Mouse (Mus musculus): ENCODE data around the gene Aldh9a1.
A peak's percentile ranks its signal among the peaks of the same experiment; 100 is the strongest.
"Not testable (repeated sequence)": the region's sequence is repeated elsewhere in the genome, so short reads cannot be mapped to it uniquely, and the experiment has no call there.

Aldh9a1 gene

DNA sequence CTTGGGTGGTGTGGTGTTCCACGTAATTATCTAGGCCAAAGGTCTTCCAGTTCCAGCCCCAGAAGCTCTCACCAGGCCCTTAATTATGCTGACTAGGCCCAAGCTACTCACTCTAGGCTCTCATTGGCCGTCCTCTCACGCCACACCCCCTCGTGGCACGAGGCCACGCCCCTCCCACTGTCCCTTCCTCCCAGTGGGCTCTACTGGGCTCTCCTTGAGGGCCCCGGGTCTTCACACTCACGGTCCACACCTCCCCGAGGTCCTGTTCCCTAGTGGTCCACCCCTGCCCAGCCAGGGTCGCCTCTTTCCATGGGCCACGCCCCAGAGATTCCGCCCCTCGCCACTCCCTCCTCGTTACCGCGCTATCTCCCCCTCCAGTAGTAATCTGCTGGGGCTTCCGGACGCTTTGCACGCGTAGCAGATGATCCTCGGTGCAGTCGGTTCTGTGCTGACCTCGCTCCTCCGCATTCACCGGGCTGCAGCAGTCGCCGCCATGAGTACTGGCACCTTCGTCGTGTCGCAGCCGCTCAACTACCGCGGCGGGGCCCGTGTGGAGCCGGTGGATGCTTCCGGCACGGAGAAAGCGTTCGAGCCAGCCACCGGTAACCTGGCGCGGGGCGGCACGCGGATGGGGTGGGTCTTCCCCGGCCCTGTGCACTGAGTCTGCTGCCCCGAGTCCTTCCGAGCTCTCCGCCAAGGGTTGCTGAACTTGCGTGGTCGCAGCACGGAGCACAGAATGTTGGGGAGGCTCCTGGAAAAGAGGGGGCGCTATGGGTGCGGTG, at the start of gene Aldh9a1:
Gene Aldh9a1 (plus strand): TSS at position 177 of the 782 bp plus-strand sequence.
- DNase-seq (ENCODE audit: low spot score in 2 of 2): peak; percentile 75 to 83

DNA sequence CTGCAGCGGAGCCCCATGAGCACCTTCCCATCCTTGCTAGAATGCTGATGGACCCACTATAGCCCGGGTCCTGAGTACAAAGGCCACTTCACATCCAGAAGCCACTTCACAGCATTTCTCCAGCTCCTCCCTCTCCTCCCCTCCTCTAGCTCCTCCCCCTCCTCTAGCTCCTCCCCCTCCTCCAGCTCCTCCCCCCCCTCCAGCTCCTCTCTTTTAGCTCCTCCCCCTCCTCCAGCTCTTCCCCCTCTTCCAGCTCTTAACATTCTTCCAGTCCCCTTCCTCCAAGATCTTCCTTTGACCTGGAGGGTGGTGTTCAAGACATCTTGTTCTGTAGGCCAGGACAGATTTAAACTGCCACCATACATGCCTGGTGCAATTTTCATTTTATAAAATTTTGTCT, 49.7 kb upstream of the Aldh9a1 start:
- no peak for DNase-seq (ENCODE audit: low spot score in 2 of 2)

DNA sequence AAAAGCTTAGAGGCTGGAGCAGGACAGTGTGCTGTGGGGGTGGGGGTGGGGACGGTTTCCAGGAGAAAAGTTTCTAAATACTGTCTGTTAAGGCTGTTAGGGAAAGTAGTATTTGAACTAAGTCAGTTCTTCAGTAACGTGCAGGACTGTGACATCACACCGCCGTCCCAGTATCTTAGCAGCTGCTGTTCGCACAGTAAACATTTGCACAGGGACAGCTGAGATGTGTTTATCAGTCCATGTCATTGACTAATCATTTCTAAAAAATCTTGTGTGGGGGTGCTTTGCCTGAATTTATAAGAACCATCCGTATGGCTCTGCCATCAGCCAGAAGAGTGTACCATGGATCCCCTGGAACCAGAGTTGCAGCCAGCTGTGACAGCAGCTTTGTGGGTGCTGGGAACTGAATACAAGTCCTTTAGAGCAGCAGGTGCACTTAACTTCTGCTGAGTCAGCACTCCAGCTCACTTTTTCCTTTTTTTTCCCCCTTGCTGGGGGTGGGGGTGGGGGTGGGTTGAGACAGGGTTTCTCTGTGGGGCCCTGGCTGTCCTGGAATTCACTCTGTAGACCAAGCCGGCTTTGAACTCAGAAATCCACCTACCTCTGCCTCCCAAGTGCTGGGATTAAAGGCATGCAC, 44.2 kb upstream of the Aldh9a1 start:
- DNase-seq (ENCODE audit: low spot score in 2 of 2): no peak

DNA sequence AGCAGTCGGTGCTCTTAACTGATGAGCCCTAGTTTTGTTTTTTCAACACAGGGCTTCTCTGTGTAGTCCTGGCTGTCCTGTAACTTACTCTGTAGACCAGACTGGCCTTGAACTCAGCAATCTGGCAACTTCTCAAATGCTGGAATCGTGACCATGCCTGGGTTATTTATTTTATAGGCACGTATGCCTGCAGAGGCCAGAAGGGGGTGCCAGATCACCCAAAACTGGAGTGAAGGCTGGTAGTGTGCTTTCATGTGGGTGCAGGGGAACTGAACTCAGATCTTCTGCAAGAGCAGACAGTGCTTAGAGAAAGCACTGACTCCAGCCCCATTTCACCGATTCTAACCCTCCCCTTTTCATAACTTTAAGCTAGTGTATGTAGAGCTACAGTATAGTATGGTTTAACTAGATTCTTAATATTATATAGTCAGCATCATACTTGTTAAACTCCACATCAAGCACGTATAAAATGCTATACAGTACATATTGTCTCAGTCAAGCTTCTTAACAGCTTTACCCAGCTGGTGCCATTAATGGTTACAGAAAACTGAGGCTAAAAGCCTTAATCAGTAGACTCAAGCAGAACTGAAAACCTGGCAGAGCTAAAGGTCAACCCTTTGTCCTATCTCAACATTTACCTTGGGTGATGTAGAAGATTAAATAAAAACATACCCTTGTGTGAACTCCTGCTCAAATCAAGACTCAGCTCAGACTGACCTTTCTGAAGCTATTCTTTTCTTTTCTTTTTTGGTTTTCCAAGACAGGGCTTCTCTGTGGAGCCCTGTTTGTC, 43.1 kb upstream of the Aldh9a1 start:
- DNase-seq (ENCODE audit: low spot score in 2 of 2): peak; percentile 56 to 63

DNA sequence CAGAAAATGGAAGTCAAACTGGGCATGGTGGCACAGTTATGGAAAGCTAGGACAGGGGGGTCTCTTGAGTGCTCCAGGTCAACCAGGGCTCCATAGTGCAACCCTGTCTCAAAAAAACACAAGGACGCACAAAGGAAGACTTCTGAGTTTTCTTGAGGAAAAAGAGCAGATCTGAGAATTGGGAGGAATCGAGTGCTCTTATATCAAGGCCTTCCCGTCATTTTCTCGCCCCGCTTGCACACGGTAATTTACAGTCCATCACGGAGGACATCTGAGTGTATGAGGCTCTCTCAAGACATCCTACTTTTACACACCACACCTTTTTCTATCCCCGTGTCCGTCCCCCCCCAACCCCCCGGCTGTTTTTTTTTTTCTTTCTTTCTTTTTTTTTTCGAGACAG, 42.1 kb upstream of the Aldh9a1 start:
- DNase-seq (ENCODE audit: low spot score in 2 of 2): no peak

DNA sequence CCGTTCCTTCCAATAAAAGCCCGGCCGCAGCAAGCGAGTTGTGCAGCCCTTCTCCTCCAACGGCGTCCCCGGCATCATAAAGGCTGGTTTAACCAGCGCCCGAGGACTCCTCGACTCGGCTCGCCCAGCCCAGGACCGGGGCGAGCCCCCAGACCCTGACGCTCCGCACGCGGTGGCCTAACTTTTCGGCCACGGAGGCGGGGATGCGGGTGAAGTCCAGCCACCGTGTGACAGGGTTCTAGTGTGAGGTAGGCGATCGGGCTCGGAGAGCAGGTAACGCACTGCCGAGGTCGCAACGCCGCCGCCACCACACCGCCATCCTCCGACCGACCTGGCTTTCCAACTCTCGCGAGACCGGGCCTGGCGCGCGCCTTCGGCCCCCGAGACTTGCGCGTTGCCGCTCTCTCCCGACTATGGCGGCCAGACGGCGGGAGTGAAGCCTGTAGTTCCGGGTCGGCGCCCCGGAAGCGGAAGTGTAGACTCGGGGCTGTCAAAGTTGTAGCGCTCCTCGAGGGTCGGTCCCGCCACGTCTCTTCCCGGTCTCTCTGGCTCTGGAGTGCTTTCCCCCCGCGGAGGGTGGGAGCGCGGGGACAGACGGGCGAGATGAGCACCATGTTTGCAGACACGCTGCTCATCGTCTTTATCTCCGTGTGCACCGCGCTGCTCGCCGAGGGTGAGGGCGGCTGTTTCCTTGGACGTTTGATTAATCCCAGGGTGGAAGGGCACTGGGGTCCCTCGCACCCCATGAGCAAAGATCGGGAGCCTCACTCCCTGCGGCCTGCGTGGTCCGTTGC, 41.3 kb upstream of the Aldh9a1 start, which contains the start of gene Tmco1:
Gene Tmco1 (plus strand): TSS at position 118 of the 794 bp plus-strand sequence.
- DNase-seq (ENCODE audit: low spot score in 2 of 2): peak; percentile 96 to 98

DNA sequence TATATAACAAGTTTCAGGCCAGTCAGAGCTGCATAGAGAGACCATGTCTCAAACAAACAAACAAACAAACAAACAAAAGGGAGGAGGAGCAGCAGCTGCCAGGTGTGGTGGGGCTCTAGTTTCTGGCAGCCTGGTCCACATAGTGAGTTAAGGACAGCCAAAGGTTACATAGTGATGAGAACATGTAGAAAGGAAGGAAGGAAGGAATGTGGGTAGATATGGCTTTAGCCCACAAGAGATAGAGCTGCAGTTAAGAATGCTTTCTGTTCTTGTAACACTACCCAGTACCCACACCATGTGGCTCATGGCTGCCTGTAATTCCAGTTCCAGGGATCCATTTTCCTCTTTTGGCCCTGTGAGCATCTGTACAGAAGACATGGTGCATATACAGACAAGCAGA, 37.4 kb upstream of the Aldh9a1 start:
- no peak for DNase-seq (ENCODE audit: low spot score in 2 of 2)

DNA sequence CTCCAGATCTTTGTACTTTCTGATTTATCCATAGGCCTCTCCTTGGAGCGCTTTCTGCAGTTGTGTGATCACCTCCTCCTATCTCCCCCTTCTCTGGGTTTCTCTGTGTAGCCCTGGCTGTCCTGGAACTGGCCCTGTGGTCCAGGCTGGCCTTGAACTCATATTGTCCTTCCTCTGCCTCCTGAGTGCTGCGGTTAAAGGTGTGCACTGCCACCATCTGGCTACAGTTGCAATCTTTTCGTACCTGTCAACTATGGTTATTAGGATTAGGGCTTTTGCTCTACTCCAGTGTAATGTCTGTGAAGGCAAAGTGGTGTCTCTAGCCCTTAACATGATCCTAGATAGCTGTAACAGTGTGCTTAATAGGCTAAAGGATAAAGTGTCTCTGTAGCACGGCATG, 36.6 kb upstream of the Aldh9a1 start:
- DNase-seq (ENCODE audit: low spot score in 2 of 2): no peak

DNA sequence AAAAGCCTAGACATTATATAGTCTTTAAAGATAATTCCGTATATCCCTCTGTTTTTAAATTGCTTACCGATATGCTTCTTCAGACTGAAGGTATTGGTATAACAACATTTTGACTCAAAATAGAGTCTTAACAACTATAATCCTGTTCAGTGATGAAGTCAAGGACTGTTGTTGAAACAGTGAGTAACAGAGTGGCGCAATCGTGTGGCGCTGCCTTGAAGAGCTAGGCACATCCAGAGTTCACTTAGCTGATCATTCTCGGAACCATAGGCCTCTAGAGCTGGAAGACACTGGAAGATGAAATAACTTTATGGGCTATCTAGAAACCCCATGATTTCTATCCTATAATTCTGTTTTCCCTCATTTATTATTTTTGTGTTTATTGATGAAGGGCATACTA, 28.1 kb upstream of the Aldh9a1 start:
- DNase-seq (ENCODE audit: low spot score in 2 of 2): no peak

DNA sequence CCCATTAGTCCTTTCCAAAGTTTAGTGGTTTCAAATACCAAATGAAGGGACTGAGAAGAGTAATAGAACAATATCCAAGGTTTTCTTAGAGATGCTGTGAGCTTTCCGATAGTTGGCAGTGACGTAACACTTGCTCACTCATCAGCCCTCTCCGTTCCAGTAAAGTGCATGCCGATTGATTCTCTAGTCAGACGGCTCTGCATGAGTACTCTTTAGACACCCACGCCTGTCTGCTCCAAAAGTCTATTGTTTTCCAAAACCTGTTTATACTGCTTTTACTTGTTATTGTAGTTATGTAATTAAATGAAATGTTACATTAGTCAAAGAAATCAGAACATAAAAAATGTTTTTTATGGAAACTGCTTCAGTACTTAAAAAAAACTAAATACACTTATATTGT, 21.0 kb upstream of the Aldh9a1 start:
- DNase-seq (ENCODE audit: low spot score in 2 of 2): no peak

DNA sequence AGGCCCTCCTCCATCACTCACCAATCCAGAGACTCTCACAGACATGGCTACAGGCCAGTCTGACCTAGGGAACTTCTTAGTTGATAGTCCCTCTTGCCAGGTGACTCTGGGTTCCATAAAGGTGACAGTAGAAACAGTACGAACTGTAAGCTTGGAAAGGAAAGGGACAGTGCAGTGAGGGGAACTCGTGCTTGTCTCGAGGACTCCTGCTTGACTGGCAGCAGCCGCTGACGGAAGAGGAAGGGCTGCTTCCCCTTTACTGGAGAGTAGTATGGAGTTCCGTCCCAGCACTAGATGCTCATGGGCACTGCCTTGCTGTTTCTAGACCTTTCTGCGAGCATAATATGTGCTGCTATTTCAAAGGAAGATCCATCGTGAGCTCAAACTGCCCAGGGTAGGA, 18.7 kb upstream of the Aldh9a1 start:
- no peak for DNase-seq (ENCODE audit: low spot score in 2 of 2)

DNA sequence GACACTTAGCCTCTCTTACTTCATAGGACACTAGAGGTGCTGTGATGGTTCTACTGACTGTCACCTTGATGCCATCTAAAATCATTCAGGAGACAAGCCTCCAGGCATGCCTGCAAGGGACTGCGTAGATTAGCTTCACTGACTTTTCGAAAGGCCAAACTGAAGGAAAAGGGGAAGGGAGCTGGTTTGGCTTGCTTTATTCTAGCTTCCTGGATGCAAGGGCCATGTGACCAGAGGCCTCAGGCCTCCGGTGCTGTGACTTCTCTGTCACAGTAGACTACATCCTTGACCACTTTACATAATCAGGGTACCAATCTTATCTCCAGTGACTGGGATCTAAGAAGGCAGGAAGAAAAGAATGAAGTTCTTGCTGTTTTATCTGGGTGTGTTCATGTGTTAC, 13.4 kb upstream of the Aldh9a1 start:
- no peak for DNase-seq (ENCODE audit: low spot score in 2 of 2)

DNA sequence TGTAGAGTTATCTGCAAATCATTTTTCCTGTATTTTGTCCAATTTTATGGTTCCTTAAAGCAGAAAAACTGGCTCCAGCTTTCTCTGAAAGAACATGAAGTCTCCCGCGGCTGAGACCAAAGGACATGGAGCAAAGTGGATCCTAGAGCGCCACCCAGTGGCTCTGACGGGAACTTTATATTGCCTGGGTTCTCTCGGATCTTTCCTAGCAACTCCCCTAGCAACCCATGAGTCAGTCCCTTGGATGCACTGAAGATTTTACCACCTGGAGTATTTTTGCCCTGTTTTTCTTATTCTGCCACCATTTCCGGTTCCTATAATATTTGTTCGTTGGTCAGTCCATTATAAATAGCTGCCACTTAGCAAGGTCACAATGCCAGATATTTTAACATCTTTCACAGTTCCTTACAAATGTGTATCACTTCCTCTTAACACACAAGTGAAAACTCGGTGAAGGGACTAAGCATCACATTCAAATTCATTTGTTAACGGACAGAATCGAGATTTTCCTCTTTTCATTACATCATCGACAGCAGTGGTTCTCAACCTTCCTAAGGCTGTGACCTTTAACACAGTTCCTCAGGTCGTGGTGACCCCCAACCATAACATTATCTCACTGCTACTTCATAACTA, 12.2 kb upstream of the Aldh9a1 start:
- DNase-seq (ENCODE audit: low spot score in 2 of 2): peak; percentile 54 to 69

DNA sequence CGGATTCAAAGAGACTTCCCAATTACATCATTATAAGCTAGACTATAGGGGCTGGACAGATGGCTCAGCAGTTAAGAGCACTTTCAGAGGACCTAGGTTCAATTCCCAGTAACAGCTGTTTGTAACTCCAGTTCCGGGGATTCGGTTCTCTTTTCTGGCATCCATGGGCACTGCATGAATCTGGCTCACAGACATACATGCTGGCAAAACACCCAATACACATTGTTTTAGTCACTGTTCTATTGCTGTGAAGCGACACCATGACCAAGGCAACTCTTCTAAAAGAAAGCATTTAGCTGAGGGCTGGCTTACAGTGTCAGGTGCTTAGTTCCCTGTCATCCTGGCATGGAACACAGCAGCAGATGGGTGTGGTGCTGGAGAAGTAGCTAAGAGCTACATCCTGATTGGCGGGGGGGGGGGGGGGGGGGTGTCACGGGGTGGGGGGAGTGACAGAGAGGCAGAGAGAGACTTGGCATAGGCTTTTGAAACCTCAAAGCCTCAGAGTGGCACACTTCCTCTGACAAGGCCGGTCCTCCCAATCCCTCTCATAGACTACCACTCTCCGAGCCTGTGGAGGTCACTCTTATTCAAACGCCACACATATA, 10.5 kb upstream of the Aldh9a1 start:
- no peak for DNase-seq (ENCODE audit: low spot score in 2 of 2)

DNA sequence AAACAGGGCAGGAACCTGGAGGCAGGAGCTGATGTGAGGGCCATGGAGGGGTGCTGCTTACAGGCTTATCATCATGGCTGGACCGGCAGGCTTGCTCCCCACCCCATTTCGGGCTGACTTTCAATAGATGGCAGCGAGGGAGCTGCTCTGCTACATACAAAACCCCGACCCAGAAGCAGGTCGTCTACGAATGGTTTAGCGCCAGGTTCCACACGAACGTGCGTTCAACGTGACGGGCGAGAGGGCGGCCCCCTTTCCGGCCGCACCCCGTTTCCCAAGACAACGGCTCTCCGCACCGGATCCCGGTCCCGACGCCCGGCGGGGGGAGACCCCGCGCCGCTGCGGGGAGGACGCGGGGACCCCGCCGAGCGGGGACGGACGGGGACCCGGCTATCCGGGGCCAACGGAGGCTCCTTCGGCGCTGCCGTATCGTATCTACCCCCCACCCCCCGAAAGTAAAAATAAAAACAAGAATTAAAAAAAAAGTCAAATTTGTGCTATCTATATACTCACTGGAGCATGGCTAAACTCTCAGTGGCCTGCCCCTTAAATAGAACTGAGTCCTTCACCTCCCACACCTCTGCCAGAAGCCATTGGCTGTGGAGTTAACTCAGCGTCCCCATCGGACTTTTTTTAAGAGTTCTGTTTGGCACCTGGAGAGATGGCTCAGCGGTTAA, 9.5 kb upstream of the Aldh9a1 start:
- no peak for DNase-seq (ENCODE audit: low spot score in 2 of 2)

DNA sequence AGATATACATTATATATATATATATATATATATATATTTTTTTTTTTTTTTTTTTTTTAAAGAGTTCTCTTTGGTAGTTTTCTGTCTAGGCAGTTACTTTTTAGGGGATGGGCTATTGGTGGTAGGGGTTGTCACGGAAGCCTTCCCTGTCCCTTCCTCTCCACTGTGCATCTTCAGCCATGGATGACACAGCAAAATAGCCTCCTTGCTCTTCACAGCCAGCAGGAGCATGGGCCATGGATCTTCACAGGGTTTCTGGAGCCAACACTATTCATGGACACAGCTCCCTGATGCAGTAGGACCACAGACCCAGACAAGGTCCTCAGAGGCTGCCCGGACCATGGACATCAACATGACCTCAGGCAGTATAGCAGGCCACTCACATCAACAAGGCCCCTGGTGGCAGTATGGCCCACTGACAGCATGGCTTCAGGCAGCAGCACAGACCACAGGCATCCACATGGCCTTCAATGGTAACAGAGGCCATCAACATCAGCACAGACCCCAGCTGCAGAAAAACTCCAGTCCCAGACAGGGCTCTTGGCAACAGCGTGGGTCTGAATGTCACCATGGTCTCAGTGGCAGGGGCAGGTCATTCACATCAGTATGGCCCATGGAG, 8.8 kb upstream of the Aldh9a1 start:
- DNase-seq (ENCODE audit: low spot score in 2 of 2): no peak

DNA sequence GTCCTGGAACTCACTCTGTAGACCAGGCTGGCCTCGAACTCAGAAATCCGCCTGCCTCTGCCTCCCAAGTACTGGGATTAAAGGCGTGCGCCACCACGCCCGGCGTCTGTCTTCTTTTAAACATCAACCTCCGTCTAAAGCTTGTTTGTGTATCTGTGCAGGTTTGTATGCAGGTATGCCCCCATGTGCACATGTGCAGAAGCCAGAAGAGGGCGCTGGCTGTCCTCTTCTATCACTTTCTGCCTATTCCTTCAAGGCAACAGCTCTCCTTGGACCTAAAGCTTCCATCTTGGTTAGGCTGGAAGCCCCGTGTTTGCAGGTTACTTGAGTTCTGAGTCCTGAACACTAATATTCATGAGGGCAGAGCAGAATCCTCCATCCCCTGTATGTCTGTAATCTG, 7.0 kb upstream of the Aldh9a1 start:
- DNase-seq (ENCODE audit: low spot score in 2 of 2): no peak

DNA sequence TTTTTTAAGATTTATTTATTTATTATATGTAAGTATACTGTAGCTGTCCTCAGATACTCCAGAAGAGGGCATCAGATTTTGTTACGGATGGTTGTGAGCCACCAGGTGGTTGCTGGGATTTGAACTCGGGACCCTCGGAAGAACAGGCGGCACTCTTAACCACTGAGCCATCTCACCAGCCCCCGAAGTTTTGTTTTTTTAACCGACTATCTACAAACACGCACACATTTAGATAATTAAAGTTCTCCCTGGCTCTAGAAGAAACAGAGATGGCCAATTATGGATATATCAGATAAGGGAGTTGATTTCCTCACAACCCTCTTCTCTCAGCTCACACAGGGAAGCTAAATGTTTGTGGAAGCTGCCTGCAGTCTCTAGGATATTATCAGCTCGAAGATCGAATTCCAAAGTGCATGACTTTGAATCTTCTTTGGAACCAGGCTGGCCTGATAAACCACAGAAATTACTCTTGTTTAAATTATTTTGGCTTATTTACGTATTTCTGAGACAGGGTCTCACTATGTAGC, 3.7 kb upstream of the Aldh9a1 start:
- DNase-seq (ENCODE audit: low spot score in 2 of 2): not testable (repeated sequence)

DNA sequence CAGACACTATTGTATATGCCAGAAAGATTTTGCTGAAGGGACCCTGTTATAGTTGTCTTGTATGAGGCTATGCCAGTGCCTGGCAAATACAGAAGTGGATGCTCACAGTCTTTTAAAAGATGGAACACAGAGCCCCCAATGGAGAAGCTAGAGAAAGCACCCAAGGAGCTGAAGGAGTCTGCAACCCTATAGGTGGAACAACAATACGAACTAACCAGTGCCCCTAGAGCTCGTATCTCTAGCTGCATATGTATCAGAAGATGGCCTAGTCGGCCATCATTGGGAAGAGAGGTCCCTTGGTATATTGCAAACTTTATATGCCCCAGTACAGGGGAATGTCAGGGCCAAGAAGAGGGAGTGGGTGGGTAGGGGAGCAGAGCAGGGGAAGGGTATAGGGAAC, 585 bp upstream of the Aldh9a1 start:
- not testable (repeated sequence) for DNase-seq (ENCODE audit: low spot score in 2 of 2)
